Mouse (Mus musculus) heart, adult 8-10 months (tissue): ENCODE measurements around the gene En2. TPM values are rescaled to one million over a fixed set of nuclear protein-coding genes. Genes with fewer than 3 reads are reported as not detected.

Source experiments
- total RNA-seq, 4 experiments: library from RNA; stranded (reverse); gene quantifications; 2 replicates each; pipeline ENCODE4 v1.2.4; 2022

En2 gene
- total RNA-seq, 4 experiments from 2014 or later, result 0.09 TPM; not detected in 3

Other genes starting within 250 kb of the En2 start
- 10 to 100 TPM; 17.3 to 23.6 (median 18.3) TPM for gene Insig1, start 94.3 kb upstream of the En2 start, total RNA-seq
- not detected for gene Cnpy1, start 80.1 kb downstream of the En2 start, total RNA-seq
- gene Rbm33, start 151.4 kb downstream of the En2 start, total RNA-seq, result 10 to 100 TPM; 36.9 to 40.6 (median 37.5) TPM